Mouse (Mus musculus) right cerebral cortex, postnatal 4 days (tissue): Measurements from ENCODE around the gene Gls.

Experiments used
- DNase-seq: peaks from one replicate; pipeline ENCODE4 v3.0.0-alpha.2; 2022

Gls gene

DNA sequence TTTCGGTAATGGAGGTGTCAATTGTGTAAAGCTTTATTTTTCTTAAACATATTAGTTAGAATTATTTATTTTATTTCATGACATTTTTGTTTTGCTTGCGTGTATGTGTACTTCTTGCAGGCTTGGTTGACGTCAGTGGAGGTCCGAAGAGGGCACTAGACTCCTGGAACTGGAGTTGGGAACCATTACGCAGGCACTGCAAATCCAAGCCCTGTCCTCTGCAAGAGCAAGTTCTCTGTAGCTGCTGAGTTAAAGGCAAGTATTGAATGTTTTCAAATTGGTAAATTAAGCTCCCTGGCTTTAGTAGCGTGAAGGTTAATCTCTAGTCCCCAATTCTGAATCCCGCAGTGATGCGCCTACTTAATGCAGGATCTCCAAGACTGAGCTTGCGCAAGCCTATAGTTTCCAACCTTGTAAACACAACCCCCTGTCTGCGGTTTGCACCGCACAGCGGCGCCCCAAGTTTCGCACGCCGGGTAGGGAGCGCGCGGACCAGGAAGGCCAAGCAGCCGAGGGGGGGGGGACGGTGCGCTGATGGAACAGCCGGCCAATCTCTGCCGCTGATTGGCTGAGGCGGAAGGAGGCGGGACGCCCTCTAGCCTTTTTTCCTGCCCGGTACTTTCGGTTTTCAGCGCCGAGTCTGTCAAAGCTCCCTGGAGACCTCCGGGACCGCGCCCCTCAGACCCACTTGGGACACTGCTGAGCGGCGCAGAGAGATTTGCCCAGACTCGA is 114.0 kb downstream of the Gls start, which contains the start of gene Stat1:
Gene Stat1 (plus strand): TSS at position 581 of the 732 bp plus-strand sequence.
- DNase-seq = peak; percentile 88

DNA sequence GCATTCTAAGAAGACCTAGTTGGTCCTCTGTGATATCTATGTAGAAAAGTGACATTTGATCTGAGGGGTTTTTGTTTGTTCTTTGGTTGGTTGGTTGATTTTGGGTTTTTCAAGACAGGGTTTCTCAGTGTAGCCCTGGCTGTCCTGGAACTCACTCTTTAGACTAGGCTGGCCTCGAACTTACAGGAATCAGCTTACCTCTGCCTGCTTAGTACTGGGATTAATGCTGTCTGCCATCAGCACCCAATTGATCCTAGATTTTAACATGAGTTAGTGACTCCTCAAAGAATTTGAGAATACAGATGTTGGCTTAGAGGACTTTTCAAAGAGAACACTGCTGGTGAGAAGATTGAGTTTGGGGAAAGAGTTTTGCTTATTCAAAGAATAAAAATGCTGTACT is 115.3 kb downstream of the Gls start:
- DNase-seq = no peak

DNA sequence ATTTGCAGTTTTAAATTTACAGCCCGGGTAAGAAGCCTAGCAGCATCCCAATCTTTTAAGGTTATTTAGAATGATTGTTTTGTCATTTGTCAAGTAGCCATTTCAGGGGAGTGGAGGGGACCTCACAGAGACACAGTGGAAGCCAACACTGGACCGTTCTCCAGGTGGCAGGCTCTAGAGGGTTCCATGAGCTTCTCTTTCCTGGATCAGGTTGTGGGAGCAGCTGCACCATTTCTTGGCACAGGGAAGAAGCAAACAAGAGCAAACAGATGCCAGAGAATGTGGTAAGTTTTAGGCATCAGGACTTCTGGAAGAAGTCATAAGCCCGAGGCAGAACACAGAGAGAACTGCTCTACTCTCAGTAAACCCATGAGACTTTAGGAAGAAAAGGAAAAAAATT is 116.6 kb downstream of the Gls start:
- no peak for DNase-seq

DNA sequence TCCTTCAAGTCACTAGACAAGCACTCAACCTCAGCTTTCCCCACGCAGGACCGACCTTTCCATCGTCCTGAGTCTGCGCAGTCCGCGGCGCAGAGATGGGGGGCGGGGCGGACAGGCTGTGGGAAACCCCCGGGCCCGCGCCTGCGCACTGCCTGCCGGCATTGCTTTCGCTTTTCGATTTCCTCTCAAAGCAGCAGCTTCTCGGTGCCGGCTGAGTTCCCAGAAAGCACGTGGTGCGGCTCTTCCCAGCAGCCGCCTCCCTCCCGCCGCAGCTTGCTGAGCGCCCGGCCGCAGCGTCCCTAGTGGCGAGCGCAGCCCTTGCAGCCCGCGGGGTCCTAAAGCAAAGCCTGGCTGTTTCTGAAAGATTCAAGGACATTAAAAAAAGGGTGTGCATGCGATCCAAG is 119.4 kb downstream of the Gls start:
- peak; percentile 100 for DNase-seq
